Mouse (Mus musculus) adrenal gland (tissue): ENCODE measurements around the gene Tdrd9.
"Not testable (repeated sequence)": the region's sequence is repeated elsewhere in the genome, so short reads cannot be mapped to it uniquely, and the experiment has no call there.

Experiments
- intact Hi-C: fragments of 180-260 bp; cut with DNase I; formaldehyde crosslinking; loops from one replicate; pipeline ENCODE4 v1.15.1; 2025
- long read RNA-seq, 2 experiments: library from polyadenylated mRNA; unstranded; transcript quantifications; one replicate each; pipeline ENCODE4 v2.0.0; 2020; ENCODE audit warnings: borderline replicate concordance in 1 of 2; ENCODE audit not compliant: insufficient replicate concordance in 1 of 2

The Tdrd9 gene
- long read RNA-seq, experiment 1, result 0 reads
- long read RNA-seq, experiment 2, result 0 reads

DNA sequence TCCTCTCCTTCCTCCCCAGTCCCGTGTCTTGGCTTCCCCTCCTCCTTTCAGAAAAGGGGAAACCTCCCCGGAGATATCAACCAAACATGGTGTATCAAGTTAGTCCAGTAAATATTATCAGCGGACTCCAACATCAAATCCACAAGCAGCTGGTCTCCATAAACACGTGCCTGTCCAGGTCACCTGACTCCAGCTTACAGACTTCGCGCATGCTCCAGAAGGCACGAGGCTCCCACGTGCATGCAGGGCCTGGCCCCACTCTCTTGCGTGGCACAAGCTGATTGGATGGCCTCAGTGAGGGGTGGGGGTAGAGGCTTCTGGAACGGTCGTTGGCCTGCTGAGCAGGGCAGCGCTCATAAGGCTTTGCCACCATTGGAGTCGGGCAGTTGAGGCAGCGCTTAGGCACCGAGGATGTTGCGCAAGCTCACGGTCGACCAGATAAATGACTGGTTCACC is at the start of gene Tdrd9:
Gene Tdrd9, plus strand, starts transcription at position 329 of the 456 bp plus-strand sequence.
- intact Hi-C loops, result no loop called here

- intact Hi-C loops, result no loop called here
Measured at GRCm38 (mm10) chr12:111923117-111923516, 48.2 kb upstream of the Tdrd9 start.

DNA sequence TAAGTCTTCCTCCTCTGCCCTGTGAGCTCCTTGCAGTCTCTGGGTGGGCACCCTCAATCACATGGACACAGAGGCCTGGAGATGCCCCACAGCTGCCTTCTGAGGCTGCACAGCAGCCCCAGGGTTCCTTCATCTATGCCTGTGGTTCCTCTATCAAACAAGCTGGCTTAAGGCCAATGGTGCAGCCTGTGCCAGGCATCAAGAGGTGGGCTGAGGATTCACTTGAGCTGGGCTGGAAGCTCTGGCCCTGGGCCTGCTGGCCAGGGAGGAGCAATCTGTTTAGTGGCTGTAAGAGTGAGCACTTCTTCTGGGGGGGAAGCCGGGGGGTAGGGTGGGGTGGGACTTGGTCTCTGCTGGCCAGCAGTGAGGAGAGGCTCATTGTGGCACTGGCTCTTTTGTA is 44.0 kb upstream of the Tdrd9 start:
- intact Hi-C loops, result no loop called here

GRCm38 (mm10) chr12:111928411-111928966 is 42.9 kb upstream of the Tdrd9 start:
- intact Hi-C loops, result no loop called here

DNA sequence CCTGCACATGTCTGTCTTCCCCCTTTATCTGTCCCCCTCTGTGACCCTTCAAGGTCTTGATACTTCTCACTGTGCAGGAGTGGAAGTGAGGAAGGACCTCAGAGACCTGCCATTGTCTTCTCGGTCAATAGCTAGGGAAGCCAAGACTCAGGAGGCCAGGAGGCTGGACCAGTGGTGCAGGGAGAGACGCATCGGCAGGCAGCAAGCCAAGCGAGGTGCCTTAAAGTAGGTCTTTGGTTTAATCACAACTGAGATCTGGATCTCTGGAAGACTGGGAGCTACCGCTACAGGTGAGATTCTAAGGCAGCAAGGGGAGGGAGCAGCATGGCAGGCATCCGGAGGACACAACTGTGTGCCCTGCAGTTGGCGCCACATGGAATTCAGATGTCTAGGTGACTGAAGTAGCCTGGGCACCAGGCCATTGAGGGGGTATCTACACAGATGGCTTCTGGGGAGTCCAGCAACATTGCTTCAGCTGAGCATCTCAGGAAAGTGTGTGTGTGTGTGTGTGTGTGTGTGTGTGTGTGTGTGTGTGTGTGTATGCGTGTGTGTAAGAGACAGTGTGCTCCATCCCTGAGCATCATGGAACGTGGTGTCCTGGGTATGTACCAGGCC is 39.8 kb upstream of the Tdrd9 start:
- intact Hi-C loops, result no loop called here

DNA sequence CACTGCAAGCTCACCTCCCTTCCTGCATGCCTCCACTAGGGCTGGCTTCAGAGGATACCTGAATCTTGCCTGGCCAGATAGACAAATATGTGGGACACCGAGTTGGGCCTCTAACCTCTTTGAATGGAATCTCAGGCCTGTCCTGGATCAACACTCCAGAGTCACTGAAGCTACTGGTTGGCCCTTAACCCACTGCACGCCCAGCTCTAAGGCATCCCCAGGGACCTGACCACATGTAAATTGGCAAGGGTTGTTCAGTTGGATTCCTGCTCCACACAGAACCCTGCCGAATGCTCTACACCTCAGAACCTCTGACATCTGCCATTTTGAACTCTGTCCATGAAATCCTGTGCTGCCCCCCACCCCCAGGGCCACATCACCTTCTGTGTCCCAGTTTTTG is 38.8 kb upstream of the Tdrd9 start:
- intact Hi-C loops, result no loop called here

DNA sequence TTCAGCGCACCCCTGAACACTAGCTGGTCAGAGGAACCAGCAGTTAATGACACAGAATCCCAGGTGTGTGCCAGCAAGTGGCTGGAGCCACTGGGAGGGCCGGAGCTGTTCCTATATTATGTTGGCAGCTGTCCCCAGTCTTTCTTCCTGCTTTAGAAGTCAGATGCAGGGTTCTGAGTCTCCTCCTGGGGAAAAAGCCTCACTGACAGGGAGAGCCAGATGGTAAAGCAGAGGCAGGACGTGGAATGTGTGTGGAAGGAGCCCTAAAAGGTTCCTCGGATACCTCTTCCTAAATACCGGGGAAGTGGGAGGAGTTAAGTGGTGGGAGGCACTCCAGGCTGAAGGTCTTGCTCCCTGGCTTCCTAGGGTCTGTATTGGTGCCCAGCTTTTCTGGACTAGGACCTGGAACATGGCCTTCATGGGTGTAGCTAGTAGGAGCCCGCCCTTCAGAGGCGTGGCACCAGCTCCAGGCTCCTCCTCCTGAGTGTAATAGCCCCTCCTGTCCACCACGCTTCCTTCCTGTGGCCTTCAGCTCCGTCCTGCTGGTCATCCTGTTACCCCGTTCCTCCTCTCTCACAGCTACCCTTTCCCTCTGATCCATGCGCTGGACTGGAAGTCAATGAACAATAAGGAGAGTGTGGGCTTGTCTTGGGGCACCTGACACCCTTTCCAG is 38.2 kb upstream of the Tdrd9 start:
- intact Hi-C loops, result no loop called here

DNA sequence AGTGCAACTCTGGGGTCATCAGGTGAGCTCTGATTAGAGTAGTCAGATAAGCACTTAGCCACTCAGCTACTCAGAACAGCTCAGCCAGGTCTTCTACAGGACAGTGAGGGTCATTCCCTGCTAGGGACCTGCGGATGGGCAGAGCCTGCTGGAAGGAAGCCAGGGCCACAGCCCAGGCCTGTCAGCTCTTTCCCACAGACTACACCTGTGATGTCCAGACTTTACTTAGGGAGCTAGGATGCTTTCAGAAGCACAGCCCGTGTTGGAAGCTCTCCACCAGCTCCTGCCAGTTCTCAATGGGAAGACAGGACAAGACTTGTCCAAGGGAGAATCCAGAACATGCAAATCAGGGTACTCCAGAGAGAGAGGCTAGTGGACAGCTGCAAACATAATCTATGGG is 37.4 kb upstream of the Tdrd9 start:
- intact Hi-C loops, result no loop called here

- intact Hi-C loops, result no loop called here
Measured at GRCm38 (mm10) chr12:111936706-111937550, 34.4 kb upstream of the Tdrd9 start.

DNA sequence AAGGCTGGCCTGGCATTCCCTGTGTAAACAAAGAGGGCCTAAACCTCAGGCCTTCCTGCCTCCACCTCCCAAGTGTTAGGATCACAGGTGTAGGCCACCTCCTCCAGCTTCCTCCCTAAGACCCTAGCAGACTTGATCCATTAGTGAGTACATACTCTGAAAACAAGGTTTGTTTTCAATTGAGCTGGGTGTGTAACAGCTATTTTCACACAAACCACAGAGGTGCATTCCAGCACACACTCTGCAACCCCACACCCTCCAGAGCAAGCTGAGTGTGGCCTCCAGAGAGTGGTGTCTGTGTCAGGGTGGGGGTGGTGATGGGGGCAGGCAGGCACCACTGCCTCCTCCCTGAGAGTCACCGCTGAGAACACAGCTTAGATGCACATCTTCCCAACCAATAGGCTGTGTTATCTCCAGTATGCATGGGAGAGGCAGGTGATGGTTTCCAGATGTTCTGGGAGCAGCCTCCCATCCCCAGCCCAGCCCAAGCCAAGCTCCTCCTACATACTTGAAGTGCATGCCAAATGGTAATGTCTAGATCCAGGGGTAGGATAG is 32.7 kb upstream of the Tdrd9 start:
- intact Hi-C loops, result no loop called here

DNA sequence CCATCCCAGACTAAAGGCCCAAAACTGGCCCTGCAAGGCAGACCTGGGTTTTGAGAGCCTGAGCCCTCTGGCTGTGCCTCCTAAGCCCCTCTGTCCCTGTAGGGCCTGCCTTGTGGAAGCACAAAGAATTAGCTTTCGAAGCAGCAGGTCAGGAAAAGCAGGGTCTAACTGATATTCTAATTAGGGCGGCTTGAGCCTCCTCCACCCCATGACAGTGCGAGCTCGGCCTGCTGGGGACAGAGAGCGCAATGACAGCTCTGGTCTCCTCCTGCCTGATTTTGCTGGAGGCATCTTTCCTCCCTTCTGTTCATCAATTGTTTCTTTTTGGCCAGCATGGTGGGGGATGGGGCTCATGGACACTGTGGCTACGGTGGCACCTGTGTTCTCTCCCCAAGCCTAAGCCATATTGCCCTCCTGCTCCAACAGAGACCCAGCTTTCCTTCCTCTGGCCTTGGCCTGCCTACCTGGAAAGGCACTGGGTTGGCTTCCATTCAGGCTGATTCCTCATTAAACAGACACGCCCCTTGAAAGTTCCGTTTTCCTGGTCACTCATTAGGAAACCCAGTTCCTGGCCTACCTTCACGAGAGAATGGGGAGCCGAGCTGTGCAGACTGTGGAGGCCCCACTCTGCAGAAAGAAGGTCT is 27.8 kb upstream of the Tdrd9 start:
- intact Hi-C loops, result no loop called here

GRCm38 (mm10) chr12:111944065-111944987 is 27.0 kb upstream of the Tdrd9 start:
- intact Hi-C loops, result not testable (repeated sequence)

GRCm38 (mm10) chr12:111945115-111945514 is 26.2 kb upstream of the Tdrd9 start:
- intact Hi-C loops, result loop anchor here (5.0 kb wide), 1 partner anchor 278 kb away; no protein-coding TSS in a partner anchor

DNA sequence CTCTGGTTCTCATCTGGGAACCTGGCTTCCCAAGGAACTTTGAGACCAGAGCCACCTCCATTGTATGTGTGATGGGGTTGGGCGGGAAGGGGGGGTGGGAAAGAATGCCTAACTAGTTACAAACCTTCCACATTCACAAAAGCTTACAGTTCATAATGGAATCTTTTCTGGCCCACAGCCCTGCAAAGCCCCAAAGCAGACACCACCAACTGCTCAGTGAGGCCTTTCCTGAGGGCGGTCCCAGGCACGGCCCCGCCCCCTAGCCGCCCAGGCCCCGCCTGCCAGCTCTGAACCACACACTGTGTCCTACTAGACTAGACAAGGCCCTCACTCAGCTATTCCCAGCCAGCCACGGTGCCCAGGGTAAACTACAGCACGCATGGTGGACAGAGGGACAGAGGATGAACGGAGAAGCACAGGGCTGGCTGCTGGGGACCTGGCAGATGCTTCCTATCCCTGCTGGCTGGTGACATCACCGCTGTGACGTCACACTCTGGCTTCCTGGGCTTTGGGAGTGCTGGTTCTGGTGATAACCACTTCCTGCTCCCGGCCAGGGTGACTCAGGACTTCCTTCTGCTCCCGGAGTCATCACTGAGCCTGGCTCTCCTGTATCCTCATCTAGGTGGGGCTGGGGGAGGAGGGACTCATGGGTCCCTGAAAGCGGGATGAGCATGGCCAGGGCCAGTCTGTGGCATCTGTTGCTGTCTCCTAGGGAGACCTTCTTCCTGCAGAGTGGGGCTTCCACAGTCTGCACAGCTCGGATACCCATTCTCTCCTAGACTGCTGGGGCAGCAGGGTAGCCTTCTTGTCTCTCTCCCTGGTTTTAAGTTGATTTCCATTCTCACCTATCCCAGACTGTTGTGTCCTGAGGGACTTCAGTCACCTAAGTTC is 25.3 kb upstream of the Tdrd9 start:
- intact Hi-C loops, result loop anchor here (2.0 to 5.0 kb wide), 2 partner anchors 69 to 279 kb away; no protein-coding TSS in a partner anchor

- intact Hi-C loops, result loop anchor here (2.0 to 5.0 kb wide), 2 partner anchors 70 to 279 kb away; no protein-coding TSS in a partner anchor
Measured at GRCm38 (mm10) chr12:111946716-111947115, 24.6 kb upstream of the Tdrd9 start.

DNA sequence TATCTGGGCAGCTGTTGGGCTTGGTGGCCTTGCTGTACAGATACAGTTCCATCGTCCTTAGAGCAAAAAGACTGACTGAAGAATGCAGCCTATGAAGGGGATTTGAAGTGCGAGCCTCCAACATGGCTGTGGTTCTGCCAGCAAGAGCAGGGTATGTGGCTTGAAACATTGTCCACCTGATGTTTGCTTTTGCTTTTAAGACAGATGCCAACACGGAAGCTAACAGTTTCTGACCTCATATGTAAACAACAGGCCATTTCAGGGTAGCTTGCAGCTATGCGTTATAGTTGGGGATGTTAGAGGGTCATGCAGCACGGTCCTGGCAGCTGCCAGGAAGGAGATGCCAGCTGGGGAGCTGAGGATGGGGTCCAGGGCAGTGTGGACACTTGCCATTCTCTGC is 20.9 kb upstream of the Tdrd9 start:
- intact Hi-C loops, result no loop called here

- intact Hi-C loops, result no loop called here
Measured at GRCm38 (mm10) chr12:111951701-111952100, 19.7 kb upstream of the Tdrd9 start.

DNA sequence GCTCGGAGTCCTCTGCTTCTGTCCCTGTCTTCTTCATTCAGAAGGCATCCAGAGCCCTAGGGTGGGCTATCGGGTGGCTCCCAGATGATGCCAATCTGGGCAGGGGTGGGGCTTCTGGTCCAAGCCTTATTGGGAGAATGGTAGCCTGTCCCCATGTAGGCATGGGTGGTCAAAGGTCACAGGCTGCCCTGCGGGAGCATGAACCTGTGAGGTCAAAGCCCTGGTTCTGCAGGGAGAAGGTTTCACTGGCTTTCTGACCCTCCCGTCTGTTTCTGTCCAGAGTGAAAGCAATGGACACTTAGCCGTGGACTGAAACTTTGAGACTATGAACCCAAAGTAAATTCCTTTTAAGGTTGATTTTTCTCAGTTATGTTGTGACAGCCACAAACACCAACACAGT is 15.2 kb upstream of the Tdrd9 start:
- intact Hi-C loops, result no loop called here
